Mouse (Mus musculus) hindbrain, embryonic 13.5 days (tissue): Measurements from ENCODE around the gene Egflam. TPM values are rescaled to one million over a fixed set of nuclear protein-coding genes. Genes with fewer than 3 reads are reported as not detected.

Experiments
- ATAC-seq: fragments of 200-750 bp; cut with Nextera tagmentation; 2 replicates; pipeline ENCODE4 v1.8.0; 2017; ENCODE audit warnings: moderate TSS enrichment; ENCODE audit not compliant: low FRiP score
- H3K27ac ChIP-seq: fragments of 300-500 bp; sonication (generic); 2 replicates; pipeline ENCODE4 v1.5.1; 2015; ENCODE audit warnings: inconsistent platforms, mild to moderate bottlenecking, moderate library complexity
- H3K27me3 ChIP-seq: fragments of 300-500 bp; sonication (generic); 2 replicates; pipeline ENCODE4 v1.6.1; 2015; ENCODE audit warnings: mild to moderate bottlenecking, inconsistent platforms
- H3K36me3 ChIP-seq: fragments of 300-500 bp; sonication (generic); 2 replicates; pipeline ENCODE4 v1.6.1; 2015; ENCODE audit warnings: mild to moderate bottlenecking, inconsistent platforms
- H3K4me1 ChIP-seq: fragments of 300-500 bp; sonication (generic); replicated peaks from 2 replicates; pipeline ENCODE4 v1.6.1; 2015; ENCODE audit warnings: inconsistent platforms
- H3K4me2 ChIP-seq: fragments of 300-500 bp; sonication (generic); 2 replicates; pipeline ENCODE4 v1.6.1; 2015; ENCODE audit warnings: inconsistent platforms, mild to moderate bottlenecking, moderate library complexity
- H3K4me3 ChIP-seq: fragments of 300-500 bp; sonication (generic); 2 replicates; pipeline ENCODE4 v1.5.1; 2015; ENCODE audit warnings: mild to moderate bottlenecking, inconsistent platforms
- H3K9ac ChIP-seq: fragments of 300-500 bp; sonication (generic); 2 replicates; pipeline ENCODE4 v1.6.1; 2015; ENCODE audit warnings: mild to moderate bottlenecking, inconsistent platforms
- H3K9me3 ChIP-seq: fragments of 300-500 bp; sonication (generic); 2 replicates; pipeline ENCODE4 v1.6.1; 2016; ENCODE audit warnings: inconsistent platforms
- WGBS: fragments of 180-500 bp; shearing (Covaris S2); methylation state at CpG from one replicate; pipeline ENCODE4 v1.1.7; 2015; 5-methylcytosine and 5-hydroxymethylcytosine counted together
- polyA plus RNA-seq: library from polyadenylated mRNA; unstranded; fragments of >200 nt; fragmentation: Nextera tagmentation; extraction: Ambion mirVana; gene quantifications from 2 replicates; pipeline ENCODE4 v1.2.1, GENCODE M21; 2015

Gene Egflam
- polyA plus RNA-seq, 1 experiment from 2014 or later = 13.7 TPM

- no peak overlapping the region for H3K27ac ChIP-seq
- 88% methylated on average over 22 of the region's 22 CpGs for WGBS
- H3K4me3 ChIP-seq = no peak overlapping the region
- ATAC-seq = no peak
- H3K4me2 ChIP-seq = no peak overlapping the region
- H3K4me1 ChIP-seq = peaks cover 18% of the 10 kb centered on the region
- H3K9me3 ChIP-seq = no peaks in the 10 kb centered on the region
- no peaks in the 10 kb centered on the region for H3K27me3 ChIP-seq
- H3K36me3 ChIP-seq = peaks cover 50% of the 10 kb centered on the region
- no peak overlapping the region for H3K9ac ChIP-seq
Observed at GRCm38 (mm10) chr15:7189678-7190454, 208.3 kb downstream of the Egflam start.

- Histone ChIP-seq H3K27me3 (no peaks in the 10 kb centered on the region), H3K9ac (no peak overlapping the region), H3K4me3 (no peak overlapping the region), H3K4me1 (no peaks in the 10 kb centered on the region), H3K4me2 (no peak overlapping the region), H3K27ac (no peak overlapping the region), H3K36me3 (peaks cover 68% of the 10 kb centered on the region), H3K9me3 (no peaks in the 10 kb centered on the region)
- WGBS = 85% methylated on average over 6 of the region's 6 CpGs
- ATAC-seq = no peak
Observed at GRCm38 (mm10) chr15:7187682-7188081, 210.5 kb downstream of the Egflam start.

- Histone ChIP-seq H3K4me2 (no peak overlapping the region), H3K4me3 (no peak overlapping the region), H3K27me3 (no peaks in the 10 kb centered on the region), H3K4me1 (no peaks in the 10 kb centered on the region), H3K9ac (no peak overlapping the region), H3K36me3 (peaks cover 49% of the 10 kb centered on the region), H3K27ac (no peak overlapping the region), H3K9me3 (no peaks in the 10 kb centered on the region)
- ATAC-seq = no peak
- WGBS = 53% methylated on average over 6 of the region's 6 CpGs
Observed at GRCm38 (mm10) chr15:7180576-7180975, 217.6 kb downstream of the Egflam start.

- H3K9me3 ChIP-seq = no peaks in the 10 kb centered on the region
- H3K4me3 ChIP-seq = no peak overlapping the region
- WGBS = 89% methylated on average over 8 of the region's 8 CpGs
- no peak overlapping the region for H3K27ac ChIP-seq
- H3K4me2 ChIP-seq = no peak overlapping the region
- H3K9ac ChIP-seq = no peak overlapping the region
- no peak for ATAC-seq
- H3K36me3 ChIP-seq = peaks cover 21% of the 10 kb centered on the region
- no peaks in the 10 kb centered on the region for H3K4me1 ChIP-seq
- no peaks in the 10 kb centered on the region for H3K27me3 ChIP-seq
Observed at GRCm38 (mm10) chr15:7173776-7174175, 224.4 kb downstream of the Egflam start.

GRCm38 (mm10) chr15:7173346-7173745 lies 224.8 kb downstream of the Egflam start:
- Histone ChIP-seq H3K27me3 (no peaks in the 10 kb centered on the region), H3K27ac (no peak overlapping the region), H3K4me2 (no peak overlapping the region), H3K36me3 (peaks cover 24% of the 10 kb centered on the region), H3K9me3 (no peaks in the 10 kb centered on the region), H3K4me1 (no peaks in the 10 kb centered on the region), H3K9ac (no peak overlapping the region), H3K4me3 (no peak overlapping the region)
- 94% methylated on average over 7 of the region's 7 CpGs for WGBS
- no peak for ATAC-seq

GRCm38 (mm10) chr15:7172875-7173274 lies 225.3 kb downstream of the Egflam start:
- Histone ChIP-seq H3K4me1 (no peaks in the 10 kb centered on the region), H3K9ac (no peak overlapping the region), H3K4me3 (no peak overlapping the region), H3K36me3 (peaks cover 28% of the 10 kb centered on the region), H3K27ac (no peak overlapping the region), H3K4me2 (no peak overlapping the region), H3K9me3 (no peaks in the 10 kb centered on the region), H3K27me3 (no peaks in the 10 kb centered on the region)
- no peak for ATAC-seq
- WGBS = 80% methylated on average over 2 of the region's 2 CpGs

- no peak for ATAC-seq
- Histone ChIP-seq H3K36me3 (peaks cover 49% of the 10 kb centered on the region), H3K4me3 (no peak overlapping the region), H3K27me3 (no peaks in the 10 kb centered on the region), H3K4me2 (no peak overlapping the region), H3K9me3 (no peaks in the 10 kb centered on the region), H3K4me1 (no peaks in the 10 kb centered on the region), H3K9ac (no peak overlapping the region), H3K27ac (no peak overlapping the region)
- 74% methylated on average over 11 of the region's 11 CpGs for WGBS
Observed at GRCm38 (mm10) chr15:7167906-7168532, 230.2 kb downstream of the Egflam start.

- H3K9ac ChIP-seq = no peak overlapping the region
- H3K4me3 ChIP-seq = no peak overlapping the region
- no peaks in the 10 kb centered on the region for H3K4me1 ChIP-seq
- H3K36me3 ChIP-seq = peaks cover 46% of the 10 kb centered on the region
- no peaks in the 10 kb centered on the region for H3K27me3 ChIP-seq
- no peak overlapping the region for H3K27ac ChIP-seq
- no peak for ATAC-seq
- H3K4me2 ChIP-seq = no peak overlapping the region
- 90% methylated on average over 10 of the region's 10 CpGs for WGBS
- H3K9me3 ChIP-seq = no peaks in the 10 kb centered on the region
Observed at GRCm38 (mm10) chr15:7167238-7167905, 230.8 kb downstream of the Egflam start.

GRCm38 (mm10) chr15:7166735-7167134 lies 231.5 kb downstream of the Egflam start:
- peaks cover 46% of the 10 kb centered on the region for H3K36me3 ChIP-seq
- no peaks in the 10 kb centered on the region for H3K9me3 ChIP-seq
- WGBS = 93% methylated on average over 9 of the region's 9 CpGs
- H3K4me1 ChIP-seq = no peaks in the 10 kb centered on the region
- no peak overlapping the region for H3K27ac ChIP-seq
- no peak for ATAC-seq
- H3K27me3 ChIP-seq = no peaks in the 10 kb centered on the region
- no peak overlapping the region for H3K4me3 ChIP-seq
- H3K4me2 ChIP-seq = no peak overlapping the region
- H3K9ac ChIP-seq = no peak overlapping the region

- no peak overlapping the region for H3K9ac ChIP-seq
- H3K4me3 ChIP-seq = no peak overlapping the region
- no peaks in the 10 kb centered on the region for H3K9me3 ChIP-seq
- H3K4me1 ChIP-seq = no peaks in the 10 kb centered on the region
- H3K36me3 ChIP-seq = peaks cover 55% of the 10 kb centered on the region
- no peak overlapping the region for H3K27ac ChIP-seq
- ATAC-seq = no peak
- no peak overlapping the region for H3K4me2 ChIP-seq
- 72% methylated on average over 6 of the region's 6 CpGs for WGBS
- no peaks in the 10 kb centered on the region for H3K27me3 ChIP-seq
Observed at GRCm38 (mm10) chr15:7163851-7164250, 234.3 kb downstream of the Egflam start.

- ATAC-seq = no peak
- H3K4me2 ChIP-seq = no peak overlapping the region
Observed at GRCm38 (mm10) chr15:7160321-7160720, 237.9 kb downstream of the Egflam start.

GRCm38 (mm10) chr15:7159869-7160268 lies 238.3 kb downstream of the Egflam start:
- no peak for ATAC-seq
- Histone ChIP-seq H3K4me1 (0 out of 2 replicates have a peak, but pooled peaks cover 1% of the 10 kb centered on the region), H3K9me3 (no peaks in the 10 kb centered on the region), H3K36me3 (peaks cover 40% of the 10 kb centered on the region), H3K9ac (no peak overlapping the region), H3K4me3 (no peak overlapping the region), H3K4me2 (no peak overlapping the region), H3K27me3 (no peaks in the 10 kb centered on the region), H3K27ac (no peak overlapping the region)
- WGBS = 88% methylated on average over 9 of the region's 9 CpGs

More at GRCm38 (mm10) chr15:7160321-7160720, 237.9 kb downstream of the Egflam start:
- 89% methylated on average over 8 of the region's 8 CpGs for WGBS
- Histone ChIP-seq H3K36me3 (peaks cover 42% of the 10 kb centered on the region), H3K4me1 (no peaks in the 10 kb centered on the region), H3K27me3 (no peaks in the 10 kb centered on the region), H3K27ac (no peak overlapping the region), H3K4me3 (no peak overlapping the region), H3K9me3 (no peaks in the 10 kb centered on the region), H3K9ac (no peak overlapping the region)
